Mouse (Mus musculus) spleen, adult 18-20 months (tissue): ENCODE data around the gene Tnfrsf18.

Source experiments
- DNase-seq, 2 experiments: peaks; one replicate each; pipeline ENCODE4 v3.0.0; 2022; ENCODE audit warnings: mixed read lengths in 2 of 2

Tnfrsf18 gene

GRCm38 (mm10) chr4:156077499-156078301 is 51.7 kb downstream of the Tnfrsf18 start:
- peak; percentile 52 to 64 for DNase-seq
